Mouse (Mus musculus) MEL (cell line): ENCODE measurements around the gene Haus7. TPM values are rescaled to one million over a fixed set of nuclear protein-coding genes. Genes with fewer than 3 reads are reported as not detected.

ENCODE experiments used
- DNase-seq: peaks from one replicate; pipeline ENCODE4 v3.0.0; 2011; ENCODE audit warnings: low read depth, low spot score
- H3K27ac ChIP-seq: 2 replicates; pipeline ENCODE4 v1.5.1; 2012; ENCODE audit warnings: low read depth, mild to moderate bottlenecking, control low read depth, low read length, moderate library complexity; ENCODE audit not compliant: control insufficient read depth
- H3K27me3 ChIP-seq, 2 experiments: fragments of 150-350 bp in 1 of 2; sonication (generic) in 1 of 2; 2 replicates each; pipeline ENCODE4 v1.6.1; 2012; ENCODE audit warnings: low read length in 2 of 2, mild to moderate bottlenecking in 2 of 2, improper control_type of control experiment in 1 of 2, moderate library complexity in 1 of 2; ENCODE audit not compliant: insufficient read depth in 2 of 2, control insufficient read depth in 1 of 2
- H3K36me3 ChIP-seq, 2 experiments: 2 replicates each; pipeline ENCODE4 v1.6.1; 2012 to 2014; ENCODE audit warnings: low read length in 2 of 2, improper control_type of control experiment in 1 of 2, inconsistent platforms in 1 of 2, mild to moderate bottlenecking in 1 of 2; ENCODE audit not compliant: insufficient read depth in 2 of 2, control insufficient read depth in 1 of 2
- H3K4me1 ChIP-seq, 2 experiments: fragments of 150-350 bp in 1 of 2; sonication (generic) in 1 of 2; 2 replicates each; pipeline ENCODE4 v1.6.1; 2012; ENCODE audit warnings: low read length in 2 of 2, improper control_type of control experiment in 1 of 2, mild to moderate bottlenecking in 1 of 2; ENCODE audit not compliant: insufficient read depth in 2 of 2, control insufficient read depth in 1 of 2
- H3K4me3 ChIP-seq, 2 experiments: fragments of 150-350 bp in 1 of 2; sonication (generic) in 1 of 2; 2 replicates each; pipeline ENCODE4 v1.5.1; 2012; ENCODE audit warnings: low read depth in 2 of 2, low read length in 2 of 2, mild to moderate bottlenecking in 2 of 2, moderate library complexity in 2 of 2, control low read depth in 1 of 2, improper control_type of control experiment in 1 of 2; ENCODE audit not compliant: control insufficient read depth in 1 of 2, insufficient read depth in 1 of 2
- H3K79me2 ChIP-seq: 2 replicates; pipeline ENCODE4 v1.6.1; 2012; ENCODE audit warnings: mild to moderate bottlenecking, low read length, moderate library complexity; ENCODE audit not compliant: control insufficient read depth, poor library complexity, insufficient read depth
- H3K9ac ChIP-seq: 2 replicates; pipeline ENCODE4 v1.6.1; 2012; ENCODE audit warnings: low read depth, mild to moderate bottlenecking, control low read depth, low read length, moderate library complexity; ENCODE audit not compliant: control insufficient read depth, poor library complexity, severe bottlenecking
- H3K9me3 ChIP-seq: fragments of 150-350 bp; sonication (generic); replicated peaks from 2 replicates; pipeline ENCODE4 v1.6.1; 2012; ENCODE audit warnings: mild to moderate bottlenecking, low read length, improper control_type of control experiment, moderate library complexity; ENCODE audit not compliant: insufficient read depth
- CHD1 ChIP-seq: IDR thresholded peaks from 2 replicates; pipeline ENCODE4 v1.6.1; 2012; ENCODE audit warnings: low read depth, mild to moderate bottlenecking, inconsistent platforms, low read length, improper control_type of control experiment
- E2F4 ChIP-seq: IDR thresholded peaks from 2 replicates; pipeline ENCODE4 v1.6.1; 2011; ENCODE audit warnings: low read depth, low read length, improper control_type of control experiment, borderline replicate concordance
- ELF1 ChIP-seq: IDR thresholded peaks from 2 replicates; pipeline ENCODE4 v1.6.1; 2014; ENCODE audit warnings: low read depth, mild to moderate bottlenecking, inconsistent platforms, low read length, improper control_type of control experiment, moderate library complexity
- EP300 ChIP-seq, 2 experiments: IDR thresholded peaks; 2 replicates each; pipeline ENCODE4 v1.6.1; 2011; ENCODE audit warnings: improper control_type of control experiment in 2 of 2, low read length in 2 of 2, low read depth in 1 of 2, mild to moderate bottlenecking in 1 of 2
- MXI1 ChIP-seq: IDR thresholded peaks from 2 replicates; pipeline ENCODE4 v1.6.1; 2011; ENCODE audit warnings: mild to moderate bottlenecking, low read depth, low read length, improper control_type of control experiment
- MYB ChIP-seq: IDR thresholded peaks from 2 replicates; pipeline ENCODE4 v1.6.1; 2011; ENCODE audit warnings: mild to moderate bottlenecking, low read depth, low read length, improper control_type of control experiment
- NELFE ChIP-seq: IDR thresholded peaks from 2 replicates; pipeline ENCODE4 v1.6.1; 2011; ENCODE audit warnings: low read depth, low read length, improper control_type of control experiment
- POLR2A ChIP-seq, 2 experiments: IDR thresholded peaks; 2 replicates each; pipeline ENCODE4 v1.6.1; 2011 to 2012; ENCODE audit warnings: low read length in 2 of 2, mild to moderate bottlenecking in 2 of 2, control low read depth in 1 of 2, improper control_type of control experiment in 1 of 2, low read depth in 1 of 2, moderate library complexity in 1 of 2; ENCODE audit not compliant: control insufficient read depth in 1 of 2, insufficient read depth in 1 of 2, poor library complexity in 1 of 2
- SMC3 ChIP-seq: IDR thresholded peaks from 2 replicates; pipeline ENCODE4 v1.6.1; 2011; ENCODE audit warnings: low read depth, low read length, improper control_type of control experiment
- TAL1 ChIP-seq: IDR thresholded peaks from 2 replicates; pipeline ENCODE4 v1.6.1; 2012; ENCODE audit warnings: mild to moderate bottlenecking, inconsistent platforms, low read length, moderate library complexity, mixed read lengths
- TBP ChIP-seq: IDR thresholded peaks from 2 replicates; pipeline ENCODE4 v1.8.0; 2011; ENCODE audit warnings: low read depth, low read length, improper control_type of control experiment
- USF1 ChIP-seq: IDR thresholded peaks from 2 replicates; pipeline ENCODE4 v1.6.1; 2014; ENCODE audit warnings: low read depth, mild to moderate bottlenecking, inconsistent platforms, low read length, improper control_type of control experiment, moderate library complexity
- USF2 ChIP-seq, 2 experiments: IDR thresholded peaks; 2 replicates each; pipeline ENCODE4 v1.6.1; 2011 to 2012; ENCODE audit warnings: improper control_type of control experiment in 2 of 2, low read length in 2 of 2, borderline replicate concordance in 1 of 2, inconsistent platforms in 1 of 2, low read depth in 1 of 2, mild to moderate bottlenecking in 1 of 2; ENCODE audit not compliant: insufficient read depth in 1 of 2
- polyA plus RNA-seq, 2 experiments: library from polyadenylated mRNA; stranded (reverse) in 1 of 2; unstranded in 1 of 2; fragments of >175 nt in 1 of 2; fragments of >200 nt in 1 of 2; gene quantifications; 2 replicates each; pipeline versions ENCODE4 v1.2.1 to v1.2.4; 2012; ENCODE audit warnings: low replicate concordance in 2 of 2, low read depth in 1 of 2; ENCODE audit not compliant: insufficient read length in 2 of 2, insufficient read depth in 1 of 2, missing spikeins in 1 of 2
- total RNA-seq: library from RNA; depleted of rRNA; stranded (reverse); fragments of 300-350 nt; gene quantifications from 2 replicates; pipeline ENCODE4 v1.2.3, GENCODE M21; 2012; rRNA removed

Gene Haus7
- total and polyA plus RNA-seq, 3 experiments: 24.0 to 27.9 TPM; not detected in 1

DNA sequence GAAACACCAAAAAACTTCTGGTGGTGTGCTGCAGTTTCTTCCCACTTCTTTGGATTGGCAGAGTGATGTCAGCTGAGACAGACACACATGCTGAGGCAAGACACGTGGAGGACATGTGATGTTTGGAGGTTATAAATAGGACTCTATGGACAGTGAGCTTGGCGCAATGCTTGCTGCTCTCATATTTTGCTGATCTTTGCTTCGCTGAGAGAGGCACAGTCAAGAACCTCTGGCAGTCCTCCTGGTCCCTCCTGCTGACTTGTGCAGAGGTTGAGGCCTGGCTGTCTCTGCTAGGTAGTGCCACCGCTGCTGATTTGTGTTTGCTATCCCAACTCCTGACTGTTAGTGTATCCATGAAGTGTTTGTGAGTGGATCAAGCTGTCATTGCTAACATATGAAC is 67.4 kb downstream of the Haus7 start:
- Histone ChIP-seq H3K79me2 (no peaks in the 10 kb centered on the region), H3K4me1 (no peaks in the 10 kb centered on the region), H3K4me3 (no peak overlapping the region), H3K9ac (no peak overlapping the region), H3K27ac (no peak overlapping the region), H3K9me3 (no peaks in the 10 kb centered on the region), H3K36me3 (no peaks in the 10 kb centered on the region), H3K27me3 (no peaks in the 10 kb centered on the region)
- DNase-seq: no peak
- TF ChIP-seq NELFE (no peak), SMC3 (no peak), USF2 (IDR thresholded peaks at IDR 0.05; ENCODE audit: borderline replicate concordance in 1 of 2, insufficient read depth in 1 of 2, low read depth in 1 of 2, low read length in 2 of 2) (no peak), POLR2A (IDR thresholded peaks at IDR 0.05; ENCODE audit: control insufficient read depth in 1 of 2, insufficient read depth in 1 of 2, low read depth in 1 of 2, low read length in 2 of 2, poor library complexity in 1 of 2) (no peak), MXI1 (no peak), TBP (no peak), MYB (no peak), EP300 (IDR thresholded peaks at IDR 0.05; ENCODE audit: low read depth in 1 of 2, low read length in 2 of 2) (no peak), E2F4 (no peak), CHD1 (no peak), TAL1 (no peak), ELF1 (no peak), USF1 (no peak)

Other genes starting within 250 kb of the Haus7 start
- 37.4 and 44.4 TPM in 2 replicates for gene Xlr4b, start 244.7 kb downstream of the Haus7 start, total RNA-seq
- gene Xlr4b, start 244.7 kb downstream of the Haus7 start, polyA plus RNA-seq: 10 to 100 TPM in 1 of 2 experiments, not detected in 1; 43.2 TPM
- 3.3 and 3.4 TPM in 2 replicates for gene F8a, start 230.8 kb downstream of the Haus7 start, total RNA-seq
- gene F8a, start 230.8 kb downstream of the Haus7 start, polyA plus RNA-seq: 1 to 10 TPM in 1 of 2 experiments, not detected in 1; 6.0 TPM
- gene Xlr4c, start 215.9 kb downstream of the Haus7 start, total RNA-seq: 12.8 and 18.6 TPM in 2 replicates
- 10 to 100 TPM in 1 of 2 experiments, not detected in 1; 37.4 TPM for gene Xlr4c, start 215.9 kb downstream of the Haus7 start, polyA plus RNA-seq
- 68.4 and 78.0 TPM in 2 replicates for gene Xlr3c, start 193.7 kb downstream of the Haus7 start, total RNA-seq
- gene Xlr3c, start 193.7 kb downstream of the Haus7 start, polyA plus RNA-seq: 100 to 1,000 TPM in 1 of 2 experiments, 10 to 100 TPM in 1; 73.5 to 162 TPM
- not detected in 2 replicates for gene Xlr5a, start 166.1 kb downstream of the Haus7 start, total RNA-seq
- not detected for gene Xlr5a, start 166.1 kb downstream of the Haus7 start, polyA plus RNA-seq
- not detected in 2 replicates for gene Xlr5c, start 166.1 kb downstream of the Haus7 start, total RNA-seq
- gene Xlr5c, start 166.1 kb downstream of the Haus7 start, polyA plus RNA-seq: not detected
- not detected in 2 replicates for gene Gm45015, start 122.2 kb downstream of the Haus7 start, total RNA-seq
- not detected for gene Gm45015, start 122.2 kb downstream of the Haus7 start, polyA plus RNA-seq
- 4.5 and 4.8 TPM in 2 replicates for gene Zfp275, start 116.4 kb downstream of the Haus7 start, total RNA-seq
- gene Zfp275, start 116.4 kb downstream of the Haus7 start, polyA plus RNA-seq: 1 to 10 TPM in 1 of 2 experiments, not detected in 1; 5.9 TPM
- 0.04 TPM in 1 of 2 replicates, not detected in the other for gene Gm18336, start 60.3 kb downstream of the Haus7 start, total RNA-seq
- not detected for gene Gm18336, start 60.3 kb downstream of the Haus7 start, polyA plus RNA-seq
- not detected in 2 replicates for gene Zfp92, start 47.9 kb downstream of the Haus7 start, total RNA-seq
- gene Zfp92, start 47.9 kb downstream of the Haus7 start, polyA plus RNA-seq: not detected
- not detected in 2 replicates for gene Trex2, start 23.7 kb downstream of the Haus7 start, total RNA-seq
- not detected for gene Trex2, start 23.7 kb downstream of the Haus7 start, polyA plus RNA-seq
- not detected in 2 replicates for gene Bgn, start 24.6 kb upstream of the Haus7 start, total RNA-seq
- gene Bgn, start 24.6 kb upstream of the Haus7 start, polyA plus RNA-seq: not detected
- gene Atp2b3, start 44.0 kb upstream of the Haus7 start, total RNA-seq: not detected in 2 replicates
- not detected for gene Atp2b3, start 44.0 kb upstream of the Haus7 start, polyA plus RNA-seq
- gene Dusp9, start 180.4 kb upstream of the Haus7 start, total RNA-seq: 3.4 and 4.7 TPM in 2 replicates
- 1 to 10 TPM in 1 of 2 experiments, not detected in 1; 5.2 TPM for gene Dusp9, start 180.4 kb upstream of the Haus7 start, polyA plus RNA-seq
- gene Pnck, start 201.1 kb upstream of the Haus7 start, total RNA-seq: not detected in 2 replicates
- gene Pnck, start 201.1 kb upstream of the Haus7 start, polyA plus RNA-seq: under 1 TPM in 1 of 2 experiments, not detected in 1; 0.11 TPM
- gene Slc6a8, start 214.1 kb upstream of the Haus7 start, total RNA-seq: 4.9 and 5.4 TPM in 2 replicates
- gene Slc6a8, start 214.1 kb upstream of the Haus7 start, polyA plus RNA-seq: 10 to 100 TPM in 1 of 2 experiments, not detected in 1; 11.9 TPM